Mouse (Mus musculus): ENCODE results near the gene Dennd4a.

GRCm38 (mm10) chr9:64936508-64936907, 125.4 kb downstream of the Dennd4a start:
- no peak for TF ChIP-seq CTCF (IDR thresholded peaks at IDR 0.05; ENCODE audit: insufficient read depth, low read depth, low read length)
- TF ChIP-seq POLR2A (IDR thresholded peaks at IDR 0.05; ENCODE audit: insufficient read depth, low read depth, low read length) = no peak
